In the genomic region with DNA sequence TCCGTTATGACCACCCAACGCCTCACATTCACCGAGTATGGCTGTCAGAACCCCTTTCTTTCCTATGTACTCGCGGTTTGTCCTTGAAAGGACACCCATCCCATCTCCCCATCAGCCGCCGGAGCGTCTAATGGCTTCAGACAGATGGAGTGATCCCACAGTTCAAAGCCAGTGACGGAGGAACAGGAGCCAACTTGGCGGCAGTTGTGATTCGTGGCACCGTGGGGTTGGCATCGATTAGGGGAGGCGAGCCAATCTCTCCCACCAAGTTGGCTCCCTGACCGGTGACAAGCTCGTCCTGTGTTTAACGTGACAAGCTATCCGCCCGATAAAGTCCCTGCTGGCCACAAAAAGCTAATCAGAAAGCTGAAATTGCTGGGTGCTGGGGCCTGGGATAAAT, we compare ENCODE assay signal across 13 mouse cellular contexts. TPM values are rescaled to one million over a fixed set of nuclear protein-coding genes. Genes with fewer than 3 reads are reported as not detected.
A peak's percentile ranks its signal among the peaks of the same experiment; 100 is the strongest.
DNase-seq lines count a peak whose midpoint lies in the region; ATAC-seq and TF ChIP-seq lines count a peak whose summit lies in the region.
"Had no signal": no experiment of that assay in that cellular context is flagged by ENCODE, and none has a peak within 500 bp of the region (broad histone marks: within the 10 kb centered on the region; RNA-seq: fewer than 3 reads in every experiment).

No protein-coding gene starts in this region.

- peak overlapping the region; percentile 25 for H3K27ac ChIP-seq in hindbrain, embryonic 13.5 days
- no peak overlapping the region for H3K27ac ChIP-seq in hindbrain, embryonic 11.5 days (ENCODE audit: low read depth, low read length)
- H3K27ac ChIP-seq: heart, embryonic 13.5 days had no signal

- WGBS in hindbrain, embryonic 13.5 days = 66% methylated on average over 19 of the region's 19 CpGs
- 87% methylated on average over 19 of the region's 19 CpGs for WGBS in hindbrain, embryonic 11.5 days

- H3K27me3 ChIP-seq in hindbrain, embryonic 13.5 days = no peaks in the 10 kb centered on the region
- H3K27me3 ChIP-seq in hindbrain, embryonic 11.5 days (ENCODE audit: control insufficient read depth, insufficient read depth, low read length) = no peaks in the 10 kb centered on the region

- DNase-seq in hindbrain, embryonic 11.5 days (ENCODE audit: low spot score) = no peak
- DNase-seq in brain, embryonic 14.5 days (ENCODE audit: low read depth) = peak; percentile 82
- peak; percentile 63 to 74 for DNase-seq in cerebellum, postnatal 36 days
- DNase-seq in layer of hippocampus, postnatal 10 days (ENCODE audit: low spot score in 2 of 2) = peak; percentile 87 to 90
- no peak for DNase-seq in thymus, postnatal 14 days
- no peak for DNase-seq in urinary bladder, adult 2 months (ENCODE audit: low spot score)
- DNase-seq in embryo, embryonic 10 days (ENCODE audit: low spot score) = no peak
- DNase-seq: kidney, postnatal 25 days; lung, postnatal 14 days had no signal

- H3K36me3 ChIP-seq in hindbrain, embryonic 13.5 days = no peaks in the 10 kb centered on the region
- H3K36me3 ChIP-seq in hindbrain, embryonic 11.5 days (ENCODE audit: control insufficient read depth, insufficient read depth, low read length) = no peaks in the 10 kb centered on the region
- H3K36me3 ChIP-seq: heart, embryonic 13.5 days had no signal

- no peaks in the 10 kb centered on the region for H3K9me3 ChIP-seq in hindbrain, embryonic 13.5 days
- no peaks in the 10 kb centered on the region for H3K9me3 ChIP-seq in hindbrain, embryonic 11.5 days (ENCODE audit: control insufficient read depth, low read length)
- H3K9me3 ChIP-seq: heart, embryonic 13.5 days had no signal

- no peak overlapping the region for H3K9ac ChIP-seq in hindbrain, embryonic 13.5 days
- H3K9ac ChIP-seq in hindbrain, embryonic 11.5 days (ENCODE audit: low read depth, low read length) = no peak overlapping the region
- H3K9ac ChIP-seq: heart, embryonic 13.5 days had no signal

- peaks cover 41% of the 10 kb centered on the region for H3K4me1 ChIP-seq in hindbrain, embryonic 13.5 days (replicated peaks)
- H3K4me1 ChIP-seq in hindbrain, embryonic 11.5 days (replicated peaks; ENCODE audit: control insufficient read depth, insufficient read depth, low read length) = peaks cover 3% of the 10 kb centered on the region

- no peak overlapping the region for H3K4me3 ChIP-seq in hindbrain, embryonic 13.5 days
- H3K4me3 ChIP-seq in hindbrain, embryonic 11.5 days (ENCODE audit: low read depth, low read length) = no peak overlapping the region
- H3K4me3 ChIP-seq: heart, embryonic 13.5 days; myocyte had no signal

- TF ChIP-seq POLR2A in brain, embryonic 14.5 days (IDR thresholded peaks at IDR 0.05; ENCODE audit: borderline replicate concordance, extremely low read depth, insufficient read depth, insufficient read length, poor library complexity, severe bottlenecking) = no peak

- no peak for TF ChIP-seq CTCF in brain, embryonic 14.5 days (IDR thresholded peaks at IDR 0.05; ENCODE audit: borderline replicate concordance, extremely low read depth, insufficient read depth, insufficient read length)

- H3K4me2 ChIP-seq in hindbrain, embryonic 13.5 days = no peak overlapping the region
- no peak overlapping the region for H3K4me2 ChIP-seq in hindbrain, embryonic 11.5 days (replicated peaks; ENCODE audit: low read depth, low read length)
- H3K4me2 ChIP-seq: heart, embryonic 13.5 days had no signal

- ATAC-seq in hindbrain, embryonic 13.5 days (ENCODE audit: low FRiP score) = no peak
- ATAC-seq in hindbrain, embryonic 11.5 days (ENCODE audit: low FRiP score) = no peak

RNA-seq across cellular contexts. Expression of a gene that starts 50.0 kb away (rescaled TPM):
- polyA plus RNA-seq in hindbrain, embryonic 13.5 days (2015; fragmentation: Nextera tagmentation; extraction: Ambion mirVana) = 28.4 and 32.5 TPM in 2 replicates
- 4.9 and 5.1 TPM in 2 replicates for polyA plus RNA-seq in hindbrain, embryonic 11.5 days (2014; fragmentation: Nextera tagmentation; extraction: Ambion mirVana)
- polyA plus RNA-seq in brain, embryonic 14.5 days (2012; rRNA removed) = 87.9 and 114 TPM in 2 replicates
- total RNA-seq in layer of hippocampus, postnatal 10 days (2021) = 100 to 1,000 TPM; 192 TPM
- 0.23 and 0.35 TPM in 2 replicates for polyA plus RNA-seq in urinary bladder, adult 2 months (2012; rRNA removed)
- polyA plus RNA-seq: liver, adult 2 months; myocyte had no signal

Comparison
In these comparisons a context has a peak if more than half of its experiments do, and no peak if none do; other contexts are left out.
1. DNase-seq: peak in brain, embryonic 14.5 days (single experiment), cerebellum, postnatal 36 days (2 of 2) and layer of hippocampus, postnatal 10 days (2 of 2); none in hindbrain, embryonic 11.5 days (single experiment), thymus, postnatal 14 days (single experiment), urinary bladder, adult 2 months (single experiment) and embryo, embryonic 10 days (single experiment).